Mouse (Mus musculus) gastrocnemius, postnatal 14 days (tissue): ENCODE measurements at regions not wholly inside any gene's neighbourhood (a gene's known extent, or its start where the extent isn't known, plus 50 kb on each side); places are given as distances from the start of the nearest gene placed in this dataset.

Experiments
- DNase-seq: peaks from one replicate; pipeline ENCODE4 v3.0.0; 2021; ENCODE audit warnings: mixed read lengths
- intact Hi-C: fragments of 180-260 bp; cut with DNase I; formaldehyde crosslinking; loops from one replicate; pipeline ENCODE4 v1.15.1; 2025; ENCODE audit warnings: low total_unique reads

- DNase-seq = no peak
- intact Hi-C loops = no loop called here
These were observed 57.8 kb upstream of the Zfand5 start for GRCm38 (mm10) chr19:21214253-21214652.

GRCm38 (mm10) chr19:21193461-21193860 is 78.6 kb upstream of the Zfand5 start:
- DNase-seq = no peak
- intact Hi-C loops = no loop called here

GRCm38 (mm10) chr19:21192576-21192975 is 79.5 kb upstream of the Zfand5 start:
- intact Hi-C loops = no loop called here
- no peak for DNase-seq

- intact Hi-C loops = no loop called here
- DNase-seq = no peak
These were observed 82.9 kb upstream of the Zfand5 start for GRCm38 (mm10) chr19:21189216-21189615.

- intact Hi-C loops = no loop called here
- DNase-seq = no peak
These were observed 85.4 kb upstream of the Zfand5 start for GRCm38 (mm10) chr19:21186656-21187055.

- intact Hi-C loops = no loop called here
- no peak for DNase-seq
These were observed 86.1 kb upstream of the Zfand5 start for GRCm38 (mm10) chr19:21186016-21186415.

- intact Hi-C loops = no loop called here
- no peak for DNase-seq
These were observed 89.0 kb upstream of the Zfand5 start for GRCm38 (mm10) chr19:21183028-21183427.

GRCm38 (mm10) chr19:21179886-21180285 is 92.2 kb upstream of the Zfand5 start:
- no peak for DNase-seq
- intact Hi-C loops = no loop called here

- no peak for DNase-seq
These were observed 96.6 kb upstream of the Zfand5 start for GRCm38 (mm10) chr19:21175426-21175831.

GRCm38 (mm10) chr19:21174636-21175035 is 97.4 kb upstream of the Zfand5 start:
- intact Hi-C loops = no loop called here
- no peak for DNase-seq

More at GRCm38 (mm10) chr19:21175426-21175831, 96.6 kb upstream of the Zfand5 start:
- intact Hi-C loops = no loop called here

GRCm38 (mm10) chr19:21173896-21174483 is 98.1 kb upstream of the Zfand5 start:
- intact Hi-C loops = no loop called here
- no peak for DNase-seq

- intact Hi-C loops = no loop called here
- DNase-seq = no peak
These were observed 100.9 kb upstream of the Zfand5 start for GRCm38 (mm10) chr19:21171191-21171590.

GRCm38 (mm10) chr19:21170785-21171184 is 101.3 kb upstream of the Zfand5 start:
- intact Hi-C loops = no loop called here
- DNase-seq = no peak

GRCm38 (mm10) chr19:21166939-21167338 is 105.1 kb upstream of the Zfand5 start:
- intact Hi-C loops = loop anchor here (10.0 kb wide), 1 partner anchor 88 kb away; no protein-coding TSS in a partner anchor
- no peak for DNase-seq

- intact Hi-C loops = loop anchor here (10.0 kb wide), 1 partner anchor 88 kb away; no protein-coding TSS in a partner anchor
- DNase-seq = no peak
These were observed 105.6 kb upstream of the Zfand5 start for GRCm38 (mm10) chr19:21166465-21166860.

- intact Hi-C loops = loop anchor here (10.0 kb wide), 1 partner anchor 89 kb away; no protein-coding TSS in a partner anchor
- DNase-seq = no peak
These were observed 106.2 kb upstream of the Zfand5 start for GRCm38 (mm10) chr19:21165763-21166464.

GRCm38 (mm10) chr19:21163978-21164377 is 108.1 kb upstream of the Zfand5 start:
- DNase-seq = no peak
- intact Hi-C loops = loop anchor here (10.0 kb wide), 1 partner anchor 91 kb away; no protein-coding TSS in a partner anchor

GRCm38 (mm10) chr19:21160946-21161345 is 111.1 kb upstream of the Zfand5 start:
- intact Hi-C loops = loop anchor here (10.0 kb wide), 1 partner anchor 94 kb away; no protein-coding TSS in a partner anchor

GRCm38 (mm10) chr19:21159189-21160137 is 112.6 kb upstream of the Zfand5 start:
- intact Hi-C loops = loop anchor here (10.0 kb wide), 1 partner anchor 95 kb away; no protein-coding TSS in a partner anchor
- DNase-seq = no peak

More at GRCm38 (mm10) chr19:21160946-21161345, 111.1 kb upstream of the Zfand5 start:
- no peak for DNase-seq

- intact Hi-C loops = no loop called here
- DNase-seq = no peak
These were observed 117.9 kb upstream of the Zfand5 start for GRCm38 (mm10) chr19:21154162-21154561.
